Mouse (Mus musculus) neutrophil, adult 5-6 weeks (primary cell): ENCODE data around the gene Tmem38b. TPM values are rescaled to one million over a fixed set of nuclear protein-coding genes. Genes with fewer than 3 reads are reported as not detected.

Experiments used
- ATAC-seq: fragments of 151-379, 151-347 bp; 2 replicates; pipeline ENCODE4 v1.8.0; 2017; ENCODE audit warnings: mild to moderate bottlenecking, moderate TSS enrichment; ENCODE audit not compliant: insufficient number of reproducible peaks, poor library complexity, low FRiP score, severe bottlenecking; ENCODE audit errors: extremely low read depth
- total RNA-seq: library from RNA; stranded (forward); fragments of 200-1000 nt; gene quantifications from 2 replicates; pipeline ENCODE4 v1.2.3, GENCODE M21; 2017

Gene Tmem38b
- total RNA-seq, 1 experiment from 2014 or later = 10.1 TPM

DNA sequence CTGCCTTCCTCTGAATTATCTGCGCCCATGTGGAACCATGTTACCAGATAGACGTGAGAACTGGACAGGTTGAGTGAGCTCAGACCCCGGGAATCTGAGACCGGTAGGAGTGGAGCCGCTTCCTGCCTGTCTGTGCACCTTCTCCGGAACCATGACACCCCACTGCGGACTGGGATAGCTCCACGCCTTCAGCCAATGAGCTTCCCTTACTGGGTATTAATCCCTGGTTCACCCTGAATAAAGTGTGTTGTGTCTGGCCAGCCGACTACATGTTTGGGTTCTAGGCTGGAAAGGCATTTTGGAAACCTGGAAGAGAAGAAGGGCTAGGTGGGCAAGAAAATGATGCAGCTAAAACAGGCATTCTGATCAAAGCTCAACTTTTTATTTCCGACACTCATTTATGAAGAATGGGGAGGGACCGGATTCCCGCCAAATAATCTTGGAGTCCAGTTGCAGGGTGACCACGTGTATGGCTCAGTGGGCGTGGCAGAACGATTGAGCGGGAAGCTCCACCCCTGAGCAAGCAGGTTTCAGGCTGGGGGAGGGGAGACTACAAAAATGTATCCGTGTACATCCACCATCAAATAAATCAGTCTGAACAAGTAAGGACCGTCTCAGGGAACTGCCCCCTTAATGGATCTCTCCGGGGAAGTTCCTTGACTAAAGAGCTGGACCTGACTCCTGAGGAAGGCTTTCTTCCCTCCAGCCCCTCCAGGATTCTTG, 38.4 kb downstream of the Tmem38b start:
- ATAC-seq = no peak

GRCm38 (mm10) chr4:53866459-53866858, 40.6 kb downstream of the Tmem38b start:
- ATAC-seq = no peak

DNA sequence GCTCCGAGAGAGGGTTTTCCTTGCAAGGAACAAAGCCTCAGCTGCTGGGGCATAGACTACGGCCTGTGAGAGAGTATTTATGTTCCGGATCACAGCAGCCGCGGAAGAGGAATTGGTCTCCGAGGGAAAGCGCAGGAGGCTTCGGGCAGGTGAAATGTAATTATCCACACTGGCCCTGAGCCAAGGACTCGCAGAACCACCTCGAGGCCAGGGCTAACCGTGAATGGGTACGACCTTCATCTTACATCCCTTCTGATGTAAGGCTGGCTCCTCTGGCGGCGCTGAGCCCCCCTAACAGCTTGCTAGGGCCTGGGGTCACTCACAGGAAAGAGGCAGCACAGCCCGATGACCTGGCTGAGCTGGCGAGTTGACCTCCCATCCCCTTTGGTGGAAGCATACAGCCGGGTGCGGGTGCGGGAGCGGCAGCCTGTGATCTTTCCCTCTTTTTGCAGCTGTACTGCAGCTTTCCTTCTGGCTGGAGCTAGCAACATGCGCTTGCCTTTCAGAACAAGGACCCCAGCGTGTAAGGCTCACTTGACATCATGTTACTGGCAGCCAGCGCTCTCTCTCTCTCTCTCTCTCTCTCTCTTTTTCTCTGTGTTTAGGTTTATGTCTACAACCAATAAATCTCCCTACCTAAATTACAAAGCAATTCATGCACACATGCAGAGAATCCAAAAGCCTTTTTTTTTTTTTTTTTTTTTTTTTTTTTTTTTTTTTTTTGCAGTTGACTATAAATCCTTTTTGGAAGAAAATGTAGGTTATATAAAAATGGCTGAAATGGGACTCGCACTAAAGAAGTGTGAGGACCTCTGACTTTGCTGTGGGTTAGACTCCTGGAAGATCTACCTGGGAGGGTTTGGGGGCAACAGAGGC, 52.9 kb downstream of the Tmem38b start:
- ATAC-seq = no peak

DNA sequence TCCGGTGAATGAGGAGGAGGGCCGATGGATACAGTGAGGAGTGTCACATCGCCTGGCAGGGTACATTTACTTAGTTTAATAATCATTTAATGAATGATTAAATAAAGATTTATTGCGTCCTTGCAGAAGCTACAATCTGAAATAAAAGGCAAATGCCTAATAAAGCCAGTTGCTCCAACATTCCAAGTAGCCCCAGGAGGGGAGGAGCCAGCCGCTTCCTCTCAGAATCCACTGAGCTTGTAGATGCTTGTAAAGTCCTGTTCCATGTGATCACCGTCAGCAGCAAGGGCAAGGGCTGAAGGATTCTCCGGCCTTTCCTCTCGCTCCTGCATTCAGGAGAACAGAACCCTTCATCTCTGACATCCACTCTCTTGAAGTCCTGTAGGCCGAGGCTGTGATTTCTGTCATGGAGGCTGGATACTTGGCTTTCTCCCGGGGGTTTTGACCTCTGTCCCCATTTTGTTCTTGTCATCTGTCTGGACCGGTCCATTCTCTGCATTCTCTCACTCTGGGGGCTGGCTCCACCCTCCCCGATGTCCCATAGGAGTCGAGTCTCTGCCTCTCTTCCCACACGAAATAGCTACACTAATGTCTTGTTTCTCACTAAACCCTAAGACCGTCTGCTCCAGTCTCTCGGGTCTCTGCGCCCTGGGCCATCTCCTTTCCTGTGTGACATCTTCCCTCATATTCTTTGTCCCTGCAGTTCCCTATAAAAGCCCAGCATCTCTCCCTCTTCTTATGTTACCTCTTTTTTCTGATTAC, 57.3 kb downstream of the Tmem38b start:
- no peak for ATAC-seq

DNA sequence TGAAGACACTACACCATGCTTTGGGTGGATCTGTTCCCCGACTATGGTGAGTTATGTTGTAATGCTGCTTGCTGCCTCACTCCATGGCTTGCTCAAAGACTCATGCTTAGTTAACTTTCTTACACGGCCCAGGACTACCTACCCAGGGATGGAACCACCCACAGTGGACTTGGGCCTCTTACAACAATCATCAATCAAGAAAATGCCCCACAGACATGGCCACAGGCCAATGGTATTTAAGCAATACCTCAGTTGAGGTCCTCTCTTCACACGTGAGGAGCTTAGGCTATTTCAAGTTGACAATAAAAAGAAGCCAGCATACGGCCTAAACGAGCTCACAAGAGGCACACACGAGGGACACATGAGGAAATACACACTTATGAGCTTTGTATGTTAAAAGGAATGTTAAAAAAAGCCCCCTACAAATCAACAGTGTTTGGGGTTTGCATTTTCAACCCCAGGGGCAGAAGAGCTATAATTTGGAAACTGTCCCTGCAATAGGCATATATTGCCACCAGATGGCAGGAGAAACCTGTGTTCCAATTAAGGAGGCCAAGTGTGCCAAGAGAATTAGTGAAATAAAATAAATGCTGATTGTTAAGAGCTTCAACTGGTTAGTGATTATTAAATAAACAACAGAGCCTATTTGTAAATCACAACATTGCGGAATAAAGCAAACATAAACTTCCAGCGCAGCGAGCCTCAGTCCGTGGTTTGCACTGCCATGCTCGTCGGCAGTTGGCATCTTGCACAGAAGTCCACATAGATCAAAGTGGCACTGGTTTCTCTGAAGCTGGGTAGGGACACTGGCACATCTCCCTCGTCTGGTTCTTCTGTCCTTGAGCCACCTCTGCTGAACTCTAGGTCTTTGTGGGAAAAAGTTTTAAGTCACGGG, 58.8 kb downstream of the Tmem38b start:
- no peak for ATAC-seq

DNA sequence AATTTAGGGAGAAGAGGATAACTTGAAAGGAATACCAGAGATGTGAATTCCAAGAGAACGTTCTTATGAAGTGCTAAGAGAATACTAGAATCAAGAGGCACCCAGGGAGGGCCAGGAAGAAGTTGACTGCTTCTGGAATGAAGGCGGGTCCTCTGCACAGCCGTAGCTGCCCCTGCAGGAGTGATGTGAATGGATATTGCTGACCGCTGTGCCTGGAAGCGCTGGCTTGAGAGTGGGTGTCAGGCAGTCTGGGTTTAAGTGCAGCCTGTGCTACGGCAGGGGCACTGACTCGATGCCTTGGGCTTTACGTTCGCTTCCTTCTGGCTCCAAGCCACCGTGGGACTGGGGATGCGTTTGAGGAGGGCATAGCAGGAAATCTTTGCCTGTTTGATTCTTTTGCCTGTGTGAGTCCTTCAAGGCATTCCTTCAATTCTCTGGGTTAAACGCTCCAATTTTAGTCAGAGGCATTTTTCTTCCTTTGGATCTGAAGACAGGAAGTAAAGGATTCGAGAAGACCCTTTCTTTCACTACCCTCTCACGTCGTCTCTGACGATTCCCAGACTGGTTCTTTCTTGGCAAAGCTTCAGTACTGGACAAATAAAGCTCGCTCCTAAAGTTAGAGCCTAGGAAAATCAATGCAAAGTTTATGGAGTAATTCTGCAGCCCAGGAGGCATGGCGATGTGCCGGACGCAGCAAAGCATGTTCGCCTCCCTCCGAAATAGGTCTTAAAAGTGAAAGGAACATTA, 60.7 kb downstream of the Tmem38b start:
- no peak for ATAC-seq

DNA sequence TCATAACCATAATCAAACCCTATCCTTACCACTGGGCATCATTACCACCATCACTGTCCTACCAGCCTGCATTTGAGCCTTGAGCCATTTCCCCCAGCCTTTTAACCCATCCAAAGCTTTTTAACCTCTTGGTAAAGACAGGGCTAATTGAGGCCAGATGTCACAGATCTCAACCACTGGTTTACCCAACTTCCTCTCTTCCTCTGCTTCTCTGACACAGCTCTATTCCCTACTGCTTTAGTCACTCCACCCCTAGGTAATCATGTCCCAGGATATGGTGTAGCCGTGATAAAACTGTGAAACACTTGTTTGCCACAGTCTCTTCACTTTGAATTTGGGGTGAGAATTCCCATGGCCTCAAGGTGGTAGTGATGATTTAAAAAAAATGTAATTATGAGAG, 69.5 kb downstream of the Tmem38b start:
- ATAC-seq = no peak

- no peak for ATAC-seq
Measured at GRCm38 (mm10) chr4:53896150-53896833, 70.4 kb downstream of the Tmem38b start.

DNA sequence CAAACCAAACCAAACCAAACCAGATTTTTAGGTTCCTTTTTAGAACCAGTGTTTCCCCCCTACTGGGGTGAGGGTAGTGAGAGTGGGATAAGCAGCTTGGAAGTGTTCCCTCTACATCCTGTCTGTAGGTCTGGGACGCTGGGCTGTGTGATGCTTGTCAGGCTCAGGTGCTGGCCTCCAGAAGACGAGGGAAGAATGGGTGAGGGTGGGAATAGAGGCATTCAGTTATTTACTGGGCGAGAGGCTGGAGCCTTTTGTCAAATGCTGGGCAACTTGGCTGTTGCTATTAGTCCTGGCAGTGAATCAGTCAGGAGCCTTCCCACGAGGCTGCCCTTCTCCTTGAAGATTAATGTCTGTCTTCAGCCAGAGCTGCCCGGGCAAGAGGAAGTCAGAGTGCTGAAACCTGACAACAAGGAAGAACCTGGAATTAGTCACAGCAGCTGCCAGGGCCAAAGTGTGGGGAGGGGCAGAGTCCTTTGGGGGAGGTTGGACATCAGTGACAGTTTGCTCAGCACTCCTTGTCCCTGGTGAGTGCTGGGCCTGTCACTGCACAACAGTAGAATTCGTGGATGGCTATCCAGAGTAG, 74.6 kb downstream of the Tmem38b start:
- ATAC-seq = no peak

DNA sequence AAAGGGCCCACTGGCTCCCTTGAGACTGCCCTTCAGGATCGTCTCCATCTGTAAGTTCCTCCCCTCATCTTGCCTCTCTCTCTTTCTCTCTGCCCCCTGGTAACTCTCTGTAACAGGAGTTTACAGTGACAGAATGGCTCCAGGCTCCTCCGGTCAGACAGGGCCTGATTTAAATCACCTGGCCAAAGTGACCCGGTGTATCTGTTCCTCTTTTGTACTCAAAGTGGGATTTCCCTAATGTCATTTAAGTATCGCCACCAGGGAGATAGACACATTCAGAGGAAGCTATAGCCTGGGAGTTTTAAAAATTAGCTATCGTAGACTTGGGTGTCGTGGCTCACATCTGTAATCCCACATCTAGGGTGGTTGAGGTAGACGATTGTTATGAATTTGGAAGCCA, 78.5 kb downstream of the Tmem38b start:
- no peak for ATAC-seq

DNA sequence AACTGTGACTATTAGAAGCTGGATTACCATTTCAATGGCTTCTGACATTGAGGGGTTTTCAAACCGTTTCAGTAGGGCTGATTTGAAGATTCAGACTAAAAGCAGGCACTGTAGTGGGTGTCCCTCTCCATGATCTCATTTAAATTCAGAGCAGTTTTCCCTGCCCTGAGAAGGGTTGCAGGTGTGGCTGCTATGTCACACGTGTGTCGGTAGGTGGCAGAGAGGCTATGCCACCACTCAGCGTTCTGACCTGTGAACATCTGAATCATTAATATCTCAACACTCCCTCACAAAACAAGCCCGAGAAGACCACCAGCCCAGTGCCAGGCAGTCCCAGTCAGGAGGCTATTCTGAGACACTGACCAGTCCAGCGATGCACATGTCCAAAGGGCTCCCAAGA, 79.7 kb downstream of the Tmem38b start:
- ATAC-seq = peak; percentile 38; the same call in 1 of the 2 replicates

DNA sequence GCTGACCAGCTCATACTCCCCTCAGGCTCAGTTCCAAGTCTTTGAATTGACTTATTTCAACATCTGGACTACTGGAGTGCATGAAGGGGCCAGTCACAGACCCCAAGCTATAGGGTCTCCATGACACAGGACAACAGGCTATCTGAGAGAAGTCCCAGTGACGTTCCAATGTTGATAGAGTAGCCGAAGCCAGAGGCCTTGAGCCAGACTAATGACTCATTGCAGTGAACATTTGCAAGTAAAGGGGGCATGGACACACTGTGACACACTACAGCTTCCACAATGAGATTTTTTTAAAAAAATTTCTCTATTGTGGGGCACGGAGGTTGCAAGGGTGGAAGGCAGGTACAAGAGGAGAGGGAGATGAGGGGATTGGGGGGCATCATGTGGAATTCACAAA, 81.2 kb downstream of the Tmem38b start:
- ATAC-seq = no peak

Other genes with a start within 250 kb of the Tmem38b start
- 0.23 and 0.25 TPM in 2 replicates for gene Fsd1l, start 194.6 kb upstream of the Tmem38b start, total RNA-seq
- gene Fktn, start 112.0 kb upstream of the Tmem38b start, total RNA-seq = 2.2 and 3.1 TPM in 2 replicates
- 0.12 and 0.23 TPM in 2 replicates for gene Tal2, start 46.3 kb upstream of the Tmem38b start, total RNA-seq